Mouse (Mus musculus) thymus, adult 2 months (tissue): Measurements from ENCODE around the gene Tpk1.

Experiments
- CTCF ChIP-seq: fragments of 200-500 bp; IDR thresholded peaks from 2 replicates; pipeline ENCODE4 v1.5.1; 2012; ENCODE audit warnings: mild to moderate bottlenecking, control low read depth, low read length, moderate library complexity, borderline replicate concordance; ENCODE audit not compliant: control insufficient read depth, poor library complexity, insufficient read depth; ENCODE audit errors: extremely low read depth
- POLR2A ChIP-seq: fragments of 200-500 bp; IDR thresholded peaks from 2 replicates; pipeline ENCODE4 v1.6.1; 2012; ENCODE audit warnings: mild to moderate bottlenecking, low read length, control low read depth, moderate library complexity; ENCODE audit not compliant: control insufficient read depth, poor library complexity, insufficient read depth; ENCODE audit errors: extremely low read depth

DNA sequence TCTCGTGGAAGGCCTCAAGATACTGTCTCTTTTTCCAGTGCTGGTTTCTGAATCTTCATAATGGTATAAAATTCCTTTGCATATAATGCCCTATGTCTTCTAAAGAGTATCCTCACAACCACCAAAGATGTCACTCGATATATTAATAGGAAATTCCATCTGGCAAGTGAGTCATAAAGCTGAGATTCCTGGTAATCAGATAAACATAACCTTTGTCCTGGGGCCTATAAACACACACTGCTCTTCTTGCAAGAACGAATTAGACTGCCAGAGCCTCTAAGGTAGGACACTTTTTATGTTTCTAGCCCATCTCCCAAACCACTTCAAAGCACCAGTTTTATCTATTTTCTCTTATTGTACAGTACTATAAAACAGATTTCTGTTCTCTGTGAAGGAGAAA, 185.4 kb downstream of the Tpk1 start:
- no peak for TF ChIP-seq CTCF
- TF ChIP-seq POLR2A, result no peak
